Mouse (Mus musculus) embryonic fibroblast, embryonic 13.5 days (primary cell): ENCODE measurements at regions not wholly inside any gene's neighbourhood (a gene's known extent, or its start where the extent isn't known, plus 50 kb on each side); places are given as distances from the start of the nearest gene placed in this dataset.

ENCODE experiments used
- H3K27ac ChIP-seq: 2 replicates; pipeline ENCODE4 v1.5.1; 2012; ENCODE audit warnings: low read length, control low read depth, inconsistent platforms; ENCODE audit not compliant: insufficient read depth
- H3K4me1 ChIP-seq: 2 replicates; pipeline ENCODE4 v1.6.1; 2011; ENCODE audit warnings: low read length; ENCODE audit not compliant: control insufficient read depth, insufficient read depth
- H3K4me3 ChIP-seq: 2 replicates; pipeline ENCODE4 v1.5.1; 2011; ENCODE audit warnings: mild to moderate bottlenecking, control low read depth, low read length; ENCODE audit not compliant: insufficient read depth
- CTCF ChIP-seq: IDR thresholded peaks from 2 replicates; pipeline ENCODE4 v1.5.1; 2011; ENCODE audit warnings: mild to moderate bottlenecking, control low read depth, low read length, moderate library complexity, borderline replicate concordance; ENCODE audit not compliant: insufficient read depth
- POLR2A ChIP-seq: IDR thresholded peaks from 2 replicates; pipeline ENCODE4 v1.6.1; 2011; ENCODE audit warnings: low read depth, mild to moderate bottlenecking, control low read depth, low read length, moderate library complexity

DNA sequence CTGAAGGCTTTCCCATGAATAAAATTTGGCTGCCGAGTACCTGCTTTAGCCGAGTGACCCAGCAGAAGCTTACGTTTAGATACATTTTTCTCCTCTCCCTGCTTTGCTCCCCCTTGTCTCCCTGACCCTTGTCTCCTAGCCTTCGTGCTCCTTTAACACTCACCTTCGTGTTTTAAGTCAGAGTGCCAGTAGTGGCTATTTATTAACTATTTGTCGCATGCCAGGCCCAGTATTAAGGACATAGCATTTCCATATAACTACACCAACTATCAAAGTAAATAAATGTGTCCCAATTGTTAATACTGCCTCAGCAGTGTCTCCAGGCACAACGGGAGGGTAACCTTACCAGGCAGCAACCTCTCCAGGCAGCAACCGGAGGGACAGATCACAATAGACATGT lies 104.8 kb upstream of the B3gat2 start:
- Histone ChIP-seq H3K4me3 (no peak overlapping the region), H3K4me1 (no peaks in the 10 kb centered on the region), H3K27ac (no peak overlapping the region)
- TF ChIP-seq CTCF, result no peak
- no peak for TF ChIP-seq POLR2A

DNA sequence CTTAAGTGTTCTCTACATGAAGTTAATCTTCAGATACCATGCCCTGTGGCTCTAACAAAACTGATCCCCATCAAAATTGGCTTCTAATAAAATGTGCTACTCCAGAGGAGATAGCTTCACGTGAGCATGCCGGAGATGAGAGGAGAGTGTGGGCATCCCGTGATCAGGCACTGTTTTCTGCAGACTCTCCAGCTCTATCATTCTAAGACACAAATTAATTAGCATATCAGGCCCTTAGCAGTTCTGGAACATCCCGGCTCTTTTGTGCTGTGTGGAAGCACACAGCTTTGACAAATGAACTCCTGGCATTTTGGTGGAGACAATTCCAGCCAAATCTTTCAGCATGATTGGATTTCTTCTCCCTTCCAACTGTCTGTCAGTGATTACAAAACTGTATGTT lies 91.0 kb upstream of the B3gat2 start:
- Histone ChIP-seq H3K27ac (no peak overlapping the region), H3K4me3 (no peak overlapping the region), H3K4me1 (no peaks in the 10 kb centered on the region)
- no peak for TF ChIP-seq CTCF
- TF ChIP-seq POLR2A, result no peak

DNA sequence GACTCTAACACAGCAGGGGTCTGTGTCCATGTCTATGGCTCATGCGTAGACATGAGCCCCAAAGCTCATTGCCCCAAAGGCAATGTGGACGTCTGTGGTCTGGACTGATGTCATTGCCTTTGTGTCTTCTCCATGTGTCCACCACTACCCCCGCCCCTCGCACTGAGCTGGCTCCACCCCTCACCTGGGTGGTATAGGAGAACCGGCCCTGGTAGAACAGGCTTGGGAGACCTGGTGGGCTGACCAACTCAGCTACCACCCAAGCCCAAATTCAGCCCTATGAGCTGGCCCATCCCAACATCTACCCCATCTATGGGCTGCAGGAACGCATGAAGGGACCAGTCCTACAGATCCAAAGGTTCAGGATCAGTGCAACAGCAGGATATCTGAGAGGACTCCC lies 87.2 kb upstream of the B3gat2 start:
- H3K4me1 ChIP-seq, result no peaks in the 10 kb centered on the region
- TF ChIP-seq CTCF, result no peak
- no peak for TF ChIP-seq POLR2A
- H3K27ac ChIP-seq, result no peak overlapping the region
- H3K4me3 ChIP-seq, result no peak overlapping the region

DNA sequence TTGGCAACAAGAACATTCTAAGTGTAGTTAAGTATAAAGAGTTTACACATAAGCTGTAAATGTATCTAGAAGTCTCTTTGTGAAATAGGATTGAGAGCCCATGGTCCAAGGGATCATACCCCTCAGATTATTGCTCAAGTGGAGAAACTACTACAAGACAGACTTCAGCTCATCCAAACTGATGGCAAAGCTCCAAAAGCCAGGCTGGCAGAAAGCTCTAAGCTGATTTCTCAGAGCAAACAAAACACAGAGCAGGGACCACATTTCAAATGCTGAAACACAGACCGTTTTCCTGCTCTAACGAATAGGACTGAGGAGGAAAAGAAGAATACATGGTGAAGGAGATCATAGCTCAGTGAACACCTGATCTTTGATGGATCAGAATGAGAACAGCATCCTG lies 85.3 kb upstream of the B3gat2 start:
- no peak for TF ChIP-seq CTCF
- no peak for TF ChIP-seq POLR2A

DNA sequence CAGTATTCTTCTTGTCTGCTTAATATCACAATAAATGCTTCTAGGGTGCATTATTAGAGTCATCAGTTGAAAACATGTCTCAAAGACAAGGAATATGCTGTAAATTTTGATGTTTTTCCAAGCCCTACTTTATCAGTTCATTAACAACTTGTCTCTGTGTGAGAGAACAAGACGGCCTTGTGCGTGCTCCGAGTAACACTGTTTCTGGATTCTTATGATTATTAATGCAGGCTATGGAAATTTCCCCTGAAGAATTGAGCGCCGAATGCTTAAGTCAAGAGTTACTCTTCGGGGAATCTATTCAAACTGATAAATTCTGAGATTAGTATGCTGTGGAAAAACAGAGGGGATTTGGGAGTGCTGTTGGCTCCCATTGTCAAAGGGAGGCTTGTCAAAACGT lies 72.2 kb upstream of the B3gat2 start:
- no peak overlapping the region for H3K4me3 ChIP-seq
- no peak for TF ChIP-seq POLR2A
- no peak for TF ChIP-seq CTCF
- no peak overlapping the region for H3K27ac ChIP-seq
- H3K4me1 ChIP-seq, result no peaks in the 10 kb centered on the region

More for the DNA sequence above, 85.3 kb upstream of the B3gat2 start:
- Histone ChIP-seq H3K27ac (no peak overlapping the region), H3K4me1 (no peaks in the 10 kb centered on the region), H3K4me3 (no peak overlapping the region)

DNA sequence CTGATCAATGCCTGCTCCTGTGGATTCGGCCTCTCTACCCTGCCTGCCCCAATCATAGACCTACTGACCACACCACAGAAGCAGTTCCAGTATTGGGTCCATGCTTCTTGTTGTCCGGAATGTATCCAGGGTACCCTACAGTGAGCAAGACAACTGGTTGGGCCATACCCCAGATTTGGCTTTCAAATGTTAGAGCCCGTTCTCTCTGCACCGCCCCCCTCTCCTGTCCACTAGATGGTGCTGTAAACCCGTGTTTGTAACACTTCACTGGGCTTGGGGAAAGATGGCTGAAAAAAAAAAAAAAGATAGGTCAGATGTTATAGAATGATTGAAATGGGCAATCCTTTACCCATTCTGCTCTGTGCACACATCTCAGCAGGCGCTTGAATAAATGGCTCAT lies 56.1 kb upstream of the B3gat2 start:
- H3K4me3 ChIP-seq, result no peak overlapping the region
- TF ChIP-seq CTCF, result peak; percentile 19; the same call in 1 of the 2 replicates
- TF ChIP-seq POLR2A, result no peak
- no peak overlapping the region for H3K27ac ChIP-seq
- no peaks in the 10 kb centered on the region for H3K4me1 ChIP-seq

DNA sequence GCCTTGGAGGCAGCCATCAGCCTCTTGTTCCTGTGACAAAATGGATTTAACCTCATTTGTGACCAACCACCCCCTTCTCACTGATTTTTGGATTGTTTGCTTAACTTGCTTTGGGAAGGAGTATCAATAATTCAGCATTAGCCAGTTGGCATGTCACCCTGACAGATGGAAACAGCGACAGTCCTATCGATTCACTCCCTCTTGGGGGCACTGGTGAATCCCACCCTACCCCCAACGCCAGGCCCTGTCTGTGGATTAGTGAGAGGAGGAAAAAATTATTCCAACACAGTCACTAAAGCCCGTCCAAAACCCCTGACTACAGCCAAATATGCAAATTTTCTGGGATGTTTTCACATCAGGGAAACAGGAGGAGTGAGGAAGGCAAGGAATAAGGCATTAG lies 55.1 kb upstream of the B3gat2 start:
- TF ChIP-seq POLR2A, result no peak
- TF ChIP-seq CTCF, result no peak
- no peak overlapping the region for H3K4me3 ChIP-seq
- no peak overlapping the region for H3K27ac ChIP-seq
- H3K4me1 ChIP-seq, result no peaks in the 10 kb centered on the region
